Mouse (Mus musculus) brain, embryonic 14.5 days (tissue): ENCODE measurements around the gene Slc26a11.

Experiments used
- CTCF ChIP-seq: fragments of 200-500 bp; IDR thresholded peaks from 2 replicates; pipeline ENCODE4 v1.5.1; 2012; ENCODE audit warnings: inconsistent platforms, mild to moderate bottlenecking, moderate library complexity, borderline replicate concordance; ENCODE audit not compliant: insufficient read depth, insufficient read length; ENCODE audit errors: extremely low read depth
- POLR2A ChIP-seq: fragments of 200-500 bp; IDR thresholded peaks from 2 replicates; pipeline ENCODE4 v1.6.1; 2012; ENCODE audit warnings: mild to moderate bottlenecking, inconsistent platforms, borderline replicate concordance; ENCODE audit not compliant: poor library complexity, insufficient read depth, insufficient read length, severe bottlenecking; ENCODE audit errors: extremely low read depth

- TF ChIP-seq CTCF (no peak), POLR2A (no peak)
These were observed 23.4 kb upstream of the Slc26a11 start for GRCm38 (mm10) chr11:119331970-119332369.
